Mouse (Mus musculus) stomach, embryonic 15.5 days (tissue): ENCODE measurements at regions not wholly inside any gene's neighbourhood (a gene's known extent, or its start where the extent isn't known, plus 50 kb on each side); places are given as distances from the start of the nearest gene placed in this dataset.

Experiments
- ATAC-seq: fragments of 200-750 bp; cut with Nextera tagmentation; 2 replicates; pipeline ENCODE4 v1.8.0; 2017; ENCODE audit warnings: low read depth, moderate number of reproducible peaks, moderate TSS enrichment; ENCODE audit not compliant: insufficient read depth, low FRiP score
- H3K27ac ChIP-seq: fragments of 300-500 bp; sonication (generic); 2 replicates; pipeline ENCODE4 v1.5.1; 2015; ENCODE audit warnings: mild to moderate bottlenecking, inconsistent platforms
- H3K27me3 ChIP-seq: fragments of 300-500 bp; sonication (generic); replicated peaks from 2 replicates; pipeline ENCODE4 v1.6.1; 2015; ENCODE audit warnings: inconsistent platforms
- H3K36me3 ChIP-seq: fragments of 300-500 bp; sonication (generic); 2 replicates; pipeline ENCODE4 v1.6.1; 2015; ENCODE audit warnings: inconsistent platforms
- H3K4me1 ChIP-seq: fragments of 300-500 bp; sonication (generic); 2 replicates; pipeline ENCODE4 v1.6.1; 2015; ENCODE audit warnings: inconsistent platforms
- H3K4me2 ChIP-seq: fragments of 300-500 bp; sonication (generic); 2 replicates; pipeline ENCODE4 v1.6.1; 2015; ENCODE audit warnings: mild to moderate bottlenecking, inconsistent platforms
- H3K4me3 ChIP-seq: fragments of 300-500 bp; sonication (generic); replicated peaks from 2 replicates; pipeline ENCODE4 v1.5.1; 2015; ENCODE audit warnings: inconsistent platforms
- H3K9ac ChIP-seq: fragments of 300-500 bp; sonication (generic); 2 replicates; pipeline ENCODE4 v1.6.1; 2015; ENCODE audit warnings: inconsistent platforms
- H3K9me3 ChIP-seq: fragments of 300-500 bp; sonication (generic); 2 replicates; pipeline ENCODE4 v1.6.1; 2016; ENCODE audit warnings: inconsistent platforms
- WGBS: fragments of 180-500 bp; shearing (Covaris S2); methylation state at CpG from one replicate; pipeline ENCODE4 v1.1.7; 2015; 5-methylcytosine and 5-hydroxymethylcytosine counted together

DNA sequence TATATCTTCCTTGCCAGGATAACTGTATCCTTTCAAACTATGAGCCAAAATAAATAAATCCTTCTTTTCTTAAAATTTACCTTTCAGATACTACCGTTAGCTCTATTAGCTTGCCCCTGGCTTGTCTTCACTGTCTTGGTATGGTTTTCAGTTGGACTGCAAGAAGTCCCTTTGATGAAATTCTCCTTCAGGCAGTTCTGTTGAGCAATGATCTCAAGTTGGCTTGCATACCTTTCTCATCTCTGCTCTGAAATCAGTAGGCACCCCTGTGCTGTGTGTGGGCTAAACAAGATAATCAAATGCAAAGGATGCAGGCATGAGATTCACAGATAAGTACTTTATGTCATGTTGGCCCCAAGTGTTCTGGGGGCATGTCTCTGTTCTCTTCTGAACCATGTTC lies 155.2 kb upstream of the Fst start:
- H3K36me3 ChIP-seq, result no peaks in the 10 kb centered on the region
- H3K4me3 ChIP-seq, result no peak overlapping the region
- H3K27me3 ChIP-seq, result no peaks in the 10 kb centered on the region
- no peak overlapping the region for H3K27ac ChIP-seq
- H3K4me1 ChIP-seq, result no peaks in the 10 kb centered on the region
- no peak overlapping the region for H3K4me2 ChIP-seq
- WGBS, result 86% methylated on average over 1 of the region's 1 CpGs
- H3K9ac ChIP-seq, result no peak overlapping the region
- no peak for ATAC-seq
- no peaks in the 10 kb centered on the region for H3K9me3 ChIP-seq

DNA sequence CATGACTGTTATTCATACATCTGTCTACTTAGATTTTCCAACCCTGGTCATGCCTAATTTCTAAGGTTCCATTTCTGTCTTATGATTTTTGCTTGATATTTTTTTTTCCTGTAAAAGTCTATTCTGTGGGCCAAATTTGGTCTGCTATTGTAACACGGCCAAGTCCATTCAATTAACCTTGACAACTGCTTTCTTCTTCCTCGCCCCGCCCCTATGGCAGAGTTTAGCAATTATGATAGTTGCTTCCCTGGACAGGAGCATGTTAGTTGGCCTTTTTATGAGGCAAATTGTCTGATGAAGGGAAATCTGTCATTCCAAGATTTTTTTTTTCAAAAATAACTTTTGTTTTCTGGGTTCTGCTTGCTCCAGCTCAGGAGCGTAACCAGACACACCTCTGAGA lies 160.7 kb upstream of the Fst start:
- H3K9ac ChIP-seq, result no peak overlapping the region
- no peak overlapping the region for H3K4me3 ChIP-seq
- H3K27ac ChIP-seq, result no peak overlapping the region
- no peak for ATAC-seq
- H3K9me3 ChIP-seq, result no peaks in the 10 kb centered on the region
- H3K27me3 ChIP-seq, result no peaks in the 10 kb centered on the region
- H3K4me1 ChIP-seq, result no peaks in the 10 kb centered on the region
- no peaks in the 10 kb centered on the region for H3K36me3 ChIP-seq
- H3K4me2 ChIP-seq, result no peak overlapping the region
- 81% methylated on average over 4 of the region's 4 CpGs for WGBS

DNA sequence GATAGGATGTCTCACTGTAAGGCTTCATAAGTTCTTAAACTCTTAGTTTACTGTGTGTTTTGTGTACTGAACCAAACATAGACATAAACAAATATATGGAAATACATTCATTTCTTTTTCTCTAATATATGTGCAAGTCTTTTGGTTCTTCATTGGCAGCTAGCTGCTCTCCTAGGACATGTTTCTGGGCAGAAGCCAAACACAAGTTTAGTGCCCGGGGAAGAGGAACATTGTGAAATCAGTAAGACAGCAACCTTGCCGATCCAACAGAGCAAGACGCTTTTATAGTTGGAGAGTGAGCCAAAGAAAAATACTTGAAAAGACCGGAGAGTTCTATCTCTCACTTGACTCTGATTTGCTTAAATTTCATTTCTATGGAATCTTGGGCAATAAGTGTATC lies 178.0 kb upstream of the Fst start:
- 79% methylated on average over 4 of the region's 4 CpGs for WGBS
- Histone ChIP-seq H3K9me3 (no peaks in the 10 kb centered on the region), H3K36me3 (no peaks in the 10 kb centered on the region), H3K27ac (no peak overlapping the region), H3K4me1 (no peaks in the 10 kb centered on the region), H3K27me3 (no peaks in the 10 kb centered on the region), H3K9ac (no peak overlapping the region), H3K4me2 (no peak overlapping the region), H3K4me3 (no peak overlapping the region)
- no peak for ATAC-seq

DNA sequence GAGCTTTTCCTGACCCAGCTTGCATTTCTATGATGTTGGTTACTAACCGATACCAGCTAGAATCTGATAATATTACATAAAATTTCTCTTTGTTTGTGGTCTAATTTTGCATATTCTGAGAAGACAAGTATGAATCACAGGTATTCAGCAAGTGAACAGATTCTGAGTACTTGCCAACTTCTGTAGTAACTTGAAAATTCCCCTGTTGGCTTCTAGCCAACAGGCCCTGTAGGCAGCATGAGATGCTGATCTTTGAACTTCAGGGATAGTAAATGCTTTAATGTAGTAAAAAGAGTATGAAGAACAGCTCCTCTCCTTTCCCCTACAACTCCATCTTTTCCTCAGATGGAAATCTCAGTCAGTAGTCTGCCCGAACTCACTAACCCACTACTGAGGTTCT lies 178.5 kb upstream of the Mocs2 start:
- H3K4me1 ChIP-seq, result no peaks in the 10 kb centered on the region
- no peak overlapping the region for H3K27ac ChIP-seq
- H3K27me3 ChIP-seq, result no peaks in the 10 kb centered on the region
- 89% methylated on average over 2 of the region's 2 CpGs for WGBS
- H3K4me2 ChIP-seq, result no peak overlapping the region
- no peaks in the 10 kb centered on the region for H3K9me3 ChIP-seq
- no peak overlapping the region for H3K4me3 ChIP-seq
- H3K9ac ChIP-seq, result no peak overlapping the region
- ATAC-seq, result no peak
- no peaks in the 10 kb centered on the region for H3K36me3 ChIP-seq

DNA sequence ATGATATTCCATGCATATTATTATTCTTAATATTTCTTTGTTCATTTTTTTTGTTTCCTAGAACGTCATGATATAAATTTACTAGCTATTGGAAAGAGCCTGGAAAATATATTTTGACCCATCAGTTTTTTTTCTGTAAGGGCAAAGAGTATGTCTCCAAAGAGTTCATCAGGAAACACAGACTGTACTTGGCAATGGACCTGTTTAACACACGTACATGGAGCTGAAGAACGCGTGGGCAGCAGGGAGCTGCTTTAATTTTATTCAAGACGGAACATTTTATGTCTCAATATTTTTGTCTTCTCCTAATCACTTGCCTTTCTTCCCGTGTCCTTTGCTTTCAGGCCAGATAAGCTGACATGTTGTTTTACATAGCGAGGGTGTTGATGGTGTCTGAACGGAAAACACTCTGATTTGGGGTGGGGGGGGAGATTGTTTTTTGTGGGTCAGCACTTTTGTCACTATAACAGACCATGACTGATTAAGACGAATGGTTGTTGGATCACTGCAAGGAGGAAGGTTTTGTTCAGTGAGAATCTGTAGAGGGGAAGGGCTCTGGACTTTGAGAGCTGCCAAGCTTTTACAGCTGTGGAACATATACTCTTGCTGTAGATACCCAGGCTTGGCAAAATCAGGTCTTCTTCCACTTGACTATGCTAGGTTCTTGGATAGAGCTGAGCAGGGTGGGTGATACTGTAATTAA lies 176.2 kb upstream of the Mocs2 start:
- H3K9ac ChIP-seq, result no peak overlapping the region
- H3K4me2 ChIP-seq, result no peak overlapping the region
- no peak for ATAC-seq
- no peaks in the 10 kb centered on the region for H3K9me3 ChIP-seq
- H3K27ac ChIP-seq, result no peak overlapping the region
- no peaks in the 10 kb centered on the region for H3K27me3 ChIP-seq
- H3K36me3 ChIP-seq, result no peaks in the 10 kb centered on the region
- no peak overlapping the region for H3K4me3 ChIP-seq
- 74% methylated on average over 9 of the region's 9 CpGs for WGBS
- H3K4me1 ChIP-seq, result no peaks in the 10 kb centered on the region

DNA sequence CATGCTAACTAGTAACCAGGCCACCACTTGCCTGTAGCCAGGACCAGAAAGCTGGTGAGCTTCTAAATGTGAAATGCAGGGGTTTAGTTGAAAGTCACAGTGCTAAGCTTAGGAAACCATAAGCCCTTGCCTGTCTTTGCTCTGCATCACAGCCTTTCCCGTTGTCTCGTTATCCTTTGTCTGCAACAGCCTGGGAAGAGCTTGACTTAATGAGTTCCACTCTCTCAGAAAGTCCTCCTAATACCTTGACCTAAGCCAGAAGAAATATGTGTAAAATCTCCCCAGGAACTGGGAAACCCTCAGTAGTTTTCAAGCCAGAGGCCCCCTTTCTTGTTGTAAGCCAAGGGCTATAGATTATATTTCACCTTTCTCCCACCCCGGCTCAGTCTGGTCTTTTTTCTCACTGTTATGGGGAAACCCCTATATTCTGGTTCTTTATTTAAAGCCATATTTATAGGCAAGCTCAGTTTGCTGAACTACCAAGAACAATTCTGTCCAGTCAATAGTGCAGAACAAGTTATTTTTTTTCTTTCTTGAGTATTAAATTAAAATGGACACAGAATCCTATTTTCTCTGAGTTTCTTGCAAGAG lies 175.0 kb upstream of the Mocs2 start:
- Histone ChIP-seq H3K9ac (no peak overlapping the region), H3K4me2 (no peak overlapping the region), H3K27me3 (no peaks in the 10 kb centered on the region), H3K4me1 (no peaks in the 10 kb centered on the region), H3K27ac (no peak overlapping the region), H3K36me3 (no peaks in the 10 kb centered on the region), H3K4me3 (no peak overlapping the region), H3K9me3 (no peaks in the 10 kb centered on the region)
- 67% methylated on average over 3 of the region's 3 CpGs for WGBS
- no peak for ATAC-seq

DNA sequence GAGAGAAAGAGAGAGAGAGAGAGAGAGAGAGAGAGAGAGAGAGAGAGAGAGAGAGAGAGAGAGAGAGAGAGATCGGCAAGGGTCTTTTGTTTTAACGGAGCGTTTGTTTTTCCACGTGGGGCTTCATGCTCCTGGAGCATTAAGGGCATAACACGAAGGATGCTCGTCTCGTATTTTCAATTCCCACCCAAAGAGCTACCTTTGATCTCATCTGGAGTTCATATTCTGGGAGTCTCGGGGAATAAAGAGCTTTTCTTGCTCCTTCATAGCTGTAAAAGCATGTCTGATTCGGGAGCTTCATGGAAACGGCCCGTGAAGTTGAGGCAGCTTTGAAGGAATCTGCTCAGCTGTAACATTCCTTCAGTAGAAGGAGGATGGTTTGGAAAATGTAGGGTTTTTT lies 174.5 kb upstream of the Mocs2 start:
- no peak overlapping the region for H3K4me2 ChIP-seq
- 76% methylated on average over 11 of the region's 11 CpGs for WGBS
- no peaks in the 10 kb centered on the region for H3K4me1 ChIP-seq
- H3K9me3 ChIP-seq, result no peaks in the 10 kb centered on the region
- H3K9ac ChIP-seq, result no peak overlapping the region
- H3K4me3 ChIP-seq, result no peak overlapping the region
- no peak overlapping the region for H3K27ac ChIP-seq
- H3K27me3 ChIP-seq, result no peaks in the 10 kb centered on the region
- H3K36me3 ChIP-seq, result no peaks in the 10 kb centered on the region
- ATAC-seq, result no peak

DNA sequence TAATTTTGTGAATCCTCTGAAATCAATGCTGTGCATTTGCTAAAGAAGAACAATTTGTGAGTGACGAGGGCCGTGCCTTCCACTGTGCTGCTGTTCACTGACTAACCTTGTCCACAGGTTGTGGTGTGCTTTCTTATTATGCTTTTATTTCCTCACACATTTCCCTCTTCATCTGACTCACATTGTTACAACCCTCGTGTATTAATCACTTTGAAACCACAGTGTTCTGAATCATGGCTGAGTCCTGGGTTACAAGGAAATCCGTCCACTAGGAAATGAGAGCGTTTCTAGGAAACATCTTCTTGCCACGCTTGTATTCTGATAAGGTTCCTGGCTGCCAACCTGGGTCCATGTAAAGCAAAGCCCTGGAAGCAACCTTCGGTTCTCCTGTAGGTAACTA lies 163.8 kb upstream of the Mocs2 start:
- no peak overlapping the region for H3K4me3 ChIP-seq
- no peak overlapping the region for H3K27ac ChIP-seq
- H3K27me3 ChIP-seq, result no peaks in the 10 kb centered on the region
- H3K36me3 ChIP-seq, result no peaks in the 10 kb centered on the region
- H3K9me3 ChIP-seq, result no peaks in the 10 kb centered on the region
- no peak for ATAC-seq
- H3K9ac ChIP-seq, result no peak overlapping the region
- 79% methylated on average over 7 of the region's 7 CpGs for WGBS
- H3K4me2 ChIP-seq, result no peak overlapping the region
- no peaks in the 10 kb centered on the region for H3K4me1 ChIP-seq

DNA sequence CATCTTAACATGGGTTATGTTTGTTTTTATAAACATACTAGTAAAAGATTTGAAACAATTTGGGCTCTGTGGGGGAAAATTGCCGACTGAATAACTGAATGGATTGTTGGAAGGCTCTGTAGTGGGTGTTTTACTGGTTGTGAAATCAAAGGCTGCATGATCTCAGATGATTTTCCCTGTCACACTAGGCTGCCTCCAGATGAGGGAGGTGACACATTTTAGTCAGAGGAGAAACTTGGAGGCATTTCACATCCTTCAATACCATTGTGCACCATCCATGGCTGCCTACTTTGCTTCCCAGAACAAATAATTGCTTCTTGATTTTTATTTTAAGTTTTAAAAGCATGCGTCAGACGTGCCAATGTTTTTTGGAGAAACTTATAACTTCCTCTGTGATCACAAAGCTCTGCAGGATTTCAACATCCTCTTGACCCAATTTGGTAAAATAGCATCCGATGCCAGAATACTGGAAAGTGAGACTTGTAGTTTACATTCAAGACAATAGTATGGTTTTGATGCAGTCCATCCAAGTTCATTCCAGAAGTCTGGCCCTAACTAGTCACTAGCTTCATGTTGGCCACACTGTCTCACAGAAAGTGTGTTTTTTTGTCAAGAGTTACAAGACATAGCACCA lies 163.0 kb upstream of the Mocs2 start:
- Histone ChIP-seq H3K27ac (no peak overlapping the region), H3K9me3 (no peaks in the 10 kb centered on the region), H3K9ac (no peak overlapping the region), H3K4me3 (no peak overlapping the region), H3K36me3 (no peaks in the 10 kb centered on the region), H3K4me1 (no peaks in the 10 kb centered on the region), H3K27me3 (no peaks in the 10 kb centered on the region), H3K4me2 (no peak overlapping the region)
- WGBS, result 76% methylated on average over 4 of the region's 4 CpGs
- ATAC-seq, result no peak

DNA sequence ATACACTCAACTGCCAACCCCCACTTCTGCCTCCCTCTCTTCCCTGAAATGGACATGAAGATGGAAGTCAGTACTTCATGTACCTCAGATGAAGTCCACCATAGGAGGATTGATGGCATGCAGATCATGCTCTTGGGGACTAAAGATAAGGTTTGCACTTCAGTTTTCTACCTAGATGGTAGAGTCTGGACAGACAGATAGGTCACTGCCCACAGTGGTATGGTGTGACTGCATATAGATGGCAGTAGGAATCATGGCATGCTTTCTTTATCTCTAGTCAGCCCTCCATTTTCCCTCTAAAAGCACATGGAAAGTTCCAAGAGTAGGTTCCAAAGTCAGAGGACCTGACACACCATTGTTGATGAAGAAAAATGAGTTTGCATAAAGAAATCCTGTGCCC lies 145.6 kb upstream of the Mocs2 start:
- no peak for ATAC-seq
- Histone ChIP-seq H3K4me3 (no peak overlapping the region), H3K9me3 (no peaks in the 10 kb centered on the region), H3K27ac (no peak overlapping the region), H3K4me1 (no peaks in the 10 kb centered on the region), H3K4me2 (no peak overlapping the region), H3K9ac (no peak overlapping the region), H3K36me3 (no peaks in the 10 kb centered on the region), H3K27me3 (no peaks in the 10 kb centered on the region)

DNA sequence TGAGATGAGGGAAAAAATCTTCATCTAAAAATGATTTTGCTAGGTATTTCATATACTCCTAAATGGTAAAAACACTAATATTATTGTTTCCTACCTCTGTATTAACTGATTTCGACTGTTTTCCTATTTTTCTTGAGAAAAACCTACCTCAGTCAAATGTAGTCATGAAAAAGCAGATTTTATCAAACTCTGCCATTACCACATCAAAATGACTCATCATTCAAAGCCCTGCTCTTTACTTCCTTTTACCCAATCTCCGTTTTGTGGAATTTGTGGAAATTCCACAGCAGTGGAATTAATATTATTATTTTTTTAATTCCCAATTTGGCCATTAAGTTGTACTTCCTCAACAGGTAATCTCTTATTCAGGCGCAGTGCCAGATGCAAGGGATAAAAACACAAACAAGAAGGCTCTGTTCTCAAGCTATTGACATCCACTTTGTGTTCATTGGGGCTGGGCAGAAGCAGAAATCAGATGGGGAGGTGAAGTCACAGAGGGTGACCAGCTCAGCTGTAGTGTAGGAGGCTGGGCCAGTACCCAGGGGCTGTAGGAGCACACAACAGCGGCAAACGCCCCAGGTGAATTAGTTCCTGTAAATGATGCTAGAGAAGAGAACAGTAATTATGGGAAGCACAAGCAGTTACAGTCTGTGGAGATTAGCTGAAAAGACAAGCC lies 138.2 kb upstream of the Mocs2 start:
- WGBS, result 56% methylated on average over 5 of the region's 5 CpGs

DNA sequence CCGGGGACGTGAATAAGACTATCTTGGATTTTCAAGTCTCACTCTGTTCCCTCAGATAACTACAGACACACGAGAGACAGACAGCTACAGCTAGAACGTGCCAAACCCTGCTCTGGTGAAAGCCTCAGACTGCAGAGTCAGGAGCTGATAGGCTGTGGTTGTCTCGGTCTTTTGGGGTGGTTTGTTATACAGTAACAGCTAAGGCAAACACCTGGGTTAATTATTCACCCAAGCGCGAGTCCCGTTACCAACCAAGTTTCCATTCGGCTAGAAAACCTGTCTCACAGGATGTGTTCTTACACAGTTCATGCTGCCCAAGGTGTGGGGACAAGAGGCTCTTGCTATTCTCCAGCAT lies 137.7 kb upstream of the Mocs2 start:
- no peak overlapping the region for H3K4me3 ChIP-seq
- peak; percentile 96 for ATAC-seq
- no peaks in the 10 kb centered on the region for H3K27me3 ChIP-seq
- H3K27ac ChIP-seq, result peak overlapping the region; percentile 83
- peak overlapping the region; percentile 41 for H3K4me2 ChIP-seq
- WGBS, result 53% methylated on average over 9 of the region's 9 CpGs
- H3K36me3 ChIP-seq, result no peaks in the 10 kb centered on the region
- no peaks in the 10 kb centered on the region for H3K9me3 ChIP-seq
- H3K4me1 ChIP-seq, result 0 out of 2 replicates have a peak, but pooled peaks cover 5% of the 10 kb centered on the region
- H3K9ac ChIP-seq, result no peak overlapping the region

More for the DNA sequence above, 138.2 kb upstream of the Mocs2 start:
- Histone ChIP-seq H3K36me3 (no peaks in the 10 kb centered on the region), H3K27me3 (no peaks in the 10 kb centered on the region), H3K27ac (peak overlapping the region; percentile 83), H3K9ac (no peak overlapping the region), H3K4me3 (no peak overlapping the region), H3K9me3 (no peaks in the 10 kb centered on the region), H3K4me2 (peak overlapping the region; percentile 41), H3K4me1 (0 out of 2 replicates have a peak, but pooled peaks cover 5% of the 10 kb centered on the region)
- peak; percentile 79 for ATAC-seq
